Mouse (Mus musculus): ENCODE measurements around the gene Clpb.

Clpb gene

GRCm38 (mm10) chr7:101673497-101673896 lies 10.1 kb downstream of the Clpb start:
- DNase-seq (ENCODE audit: low read depth, low spot score), result no peak

- no peak for DNase-seq (ENCODE audit: low read depth, low spot score)
Observed at GRCm38 (mm10) chr7:101676033-101676761, 12.8 kb downstream of the Clpb start.

- no peak for DNase-seq (ENCODE audit: low read depth, low spot score)
Observed at GRCm38 (mm10) chr7:101676762-101677308, 13.4 kb downstream of the Clpb start.

- DNase-seq (ENCODE audit: low read depth, low spot score), result peak; percentile 22
Observed at GRCm38 (mm10) chr7:101679591-101679990, 16.2 kb downstream of the Clpb start.

- no peak for DNase-seq (ENCODE audit: low read depth, low spot score)
Observed at GRCm38 (mm10) chr7:101680961-101681360, 17.5 kb downstream of the Clpb start.

- no peak for DNase-seq (ENCODE audit: low read depth, low spot score)
Observed at GRCm38 (mm10) chr7:101681565-101682071, 18.2 kb downstream of the Clpb start.

- DNase-seq (ENCODE audit: low read depth, low spot score), result no peak
Observed at GRCm38 (mm10) chr7:101682886-101683285, 19.5 kb downstream of the Clpb start.

GRCm38 (mm10) chr7:101683976-101684630 lies 20.7 kb downstream of the Clpb start:
- DNase-seq (ENCODE audit: low read depth, low spot score), result no peak

GRCm38 (mm10) chr7:101684671-101685070 lies 21.2 kb downstream of the Clpb start:
- no peak for DNase-seq (ENCODE audit: low read depth, low spot score)

- DNase-seq (ENCODE audit: low read depth, low spot score), result no peak
Observed at GRCm38 (mm10) chr7:101687144-101687543, 23.7 kb downstream of the Clpb start.

GRCm38 (mm10) chr7:101690471-101690870 lies 27.0 kb downstream of the Clpb start:
- DNase-seq (ENCODE audit: low read depth, low spot score), result peak; percentile 74

GRCm38 (mm10) chr7:101691863-101692262 lies 28.4 kb downstream of the Clpb start:
- DNase-seq (ENCODE audit: low read depth, low spot score), result no peak

- DNase-seq (ENCODE audit: low read depth, low spot score), result no peak
Observed at GRCm38 (mm10) chr7:101692446-101692845, 29.0 kb downstream of the Clpb start.

- no peak for DNase-seq (ENCODE audit: low read depth, low spot score)
Observed at GRCm38 (mm10) chr7:101695483-101695882, 32.0 kb downstream of the Clpb start.

GRCm38 (mm10) chr7:101696931-101697723 lies 33.7 kb downstream of the Clpb start:
- DNase-seq (ENCODE audit: low read depth, low spot score), result no peak

- DNase-seq (ENCODE audit: low read depth, low spot score), result no peak
Observed at GRCm38 (mm10) chr7:101700296-101700695, 36.9 kb downstream of the Clpb start.

- no peak for DNase-seq (ENCODE audit: low read depth, low spot score)
Observed at GRCm38 (mm10) chr7:101702706-101703105, 39.3 kb downstream of the Clpb start.

- DNase-seq (ENCODE audit: low read depth, low spot score), result no peak
Observed at GRCm38 (mm10) chr7:101709586-101709985, 46.2 kb downstream of the Clpb start.

GRCm38 (mm10) chr7:101710236-101710635 lies 46.8 kb downstream of the Clpb start:
- DNase-seq (ENCODE audit: low read depth, low spot score), result no peak

- DNase-seq (ENCODE audit: low read depth, low spot score), result no peak
Observed at GRCm38 (mm10) chr7:101713828-101714400, 50.5 kb downstream of the Clpb start.

- no peak for DNase-seq (ENCODE audit: low read depth, low spot score)
Observed at GRCm38 (mm10) chr7:101715041-101715551, 51.7 kb downstream of the Clpb start.

Data from retina, adult 2 months (tissue).